Mouse (Mus musculus) hindbrain, postnatal 0 days (tissue): ENCODE measurements around the gene Ucp3. TPM values are rescaled to one million over a fixed set of nuclear protein-coding genes. Genes with fewer than 3 reads are reported as not detected.
"Not testable (repeated sequence)": the region's sequence is repeated elsewhere in the genome, so short reads cannot be mapped to it uniquely, and the experiment has no call there.

Source experiments
- ATAC-seq: fragments of 200-750 bp; cut with Nextera tagmentation; 2 replicates; pipeline ENCODE4 v1.8.0; 2017; ENCODE audit warnings: mild to moderate bottlenecking, moderate TSS enrichment, moderate library complexity
- DNase-seq: peaks from one replicate; pipeline ENCODE4 v3.0.0-alpha.2; 2015; ENCODE audit warnings: low spot score
- H3K27ac ChIP-seq: fragments of 300-500 bp; sonication (generic); 2 replicates; pipeline ENCODE4 v1.5.1; 2014; ENCODE audit warnings: mild to moderate bottlenecking
- H3K27me3 ChIP-seq: fragments of 300-500 bp; sonication (generic); 2 replicates; pipeline ENCODE4 v1.6.1; 2014; ENCODE audit warnings: low read length, mixed read lengths; ENCODE audit not compliant: insufficient read depth
- H3K36me3 ChIP-seq: fragments of 300-500 bp; sonication (generic); 2 replicates; pipeline ENCODE4 v1.6.1; 2014; ENCODE audit warnings: low read length, mixed read lengths; ENCODE audit not compliant: insufficient read depth
- H3K4me1 ChIP-seq: fragments of 300-500 bp; sonication (generic); 2 replicates; pipeline ENCODE4 v1.6.1; 2014; ENCODE audit warnings: antibody characterized with exemption, low read length, mixed read lengths; ENCODE audit not compliant: insufficient read depth
- H3K4me2 ChIP-seq: fragments of 300-500 bp; sonication (generic); 2 replicates; pipeline ENCODE4 v1.6.1; 2014; ENCODE audit warnings: low read depth, mild to moderate bottlenecking, low read length, moderate library complexity, mixed read lengths
- H3K4me3 ChIP-seq: fragments of 300-500 bp; sonication (generic); 2 replicates; pipeline ENCODE4 v1.5.1; 2014; ENCODE audit warnings: low read length
- H3K9ac ChIP-seq: fragments of 300-500 bp; sonication (generic); replicated peaks from 2 replicates; pipeline ENCODE4 v1.6.1; 2014; ENCODE audit warnings: mild to moderate bottlenecking, low read length, moderate library complexity, mixed read lengths
- H3K9me3 ChIP-seq: fragments of 300-500 bp; sonication (generic); 2 replicates; pipeline ENCODE4 v1.6.1; 2016; ENCODE audit warnings: low read length, mixed read lengths
- CTCF ChIP-seq: IDR thresholded peaks from 2 replicates; pipeline ENCODE4 v1.5.1; 2016; ENCODE audit warnings: antibody characterized with exemption, control low read depth, low read depth
- WGBS: fragments of 180-500 bp; shearing (Covaris S2); extraction: QIAGEN DNeasy Blood & Tissue Kit; methylation state at CpG from one replicate; pipeline ENCODE4 v1.1.7; 2014; 5-methylcytosine and 5-hydroxymethylcytosine counted together
- polyA plus RNA-seq: library from polyadenylated mRNA; unstranded; fragments of >200 nt; fragmentation: Nextera tagmentation; extraction: Ambion mirVana; gene quantifications from 2 replicates; pipeline ENCODE4 v1.2.1, GENCODE M21; 2015
- total RNA-seq: library from RNA; depleted of rRNA; stranded (reverse); fragments of >200 nt; gene quantifications from 2 replicates; pipeline ENCODE4 v1.2.3, GENCODE M21; 2014

The Ucp3 gene
- total and polyA plus RNA-seq, 2 experiments from 2014 or later = 0.10 to 0.16 TPM

DNA sequence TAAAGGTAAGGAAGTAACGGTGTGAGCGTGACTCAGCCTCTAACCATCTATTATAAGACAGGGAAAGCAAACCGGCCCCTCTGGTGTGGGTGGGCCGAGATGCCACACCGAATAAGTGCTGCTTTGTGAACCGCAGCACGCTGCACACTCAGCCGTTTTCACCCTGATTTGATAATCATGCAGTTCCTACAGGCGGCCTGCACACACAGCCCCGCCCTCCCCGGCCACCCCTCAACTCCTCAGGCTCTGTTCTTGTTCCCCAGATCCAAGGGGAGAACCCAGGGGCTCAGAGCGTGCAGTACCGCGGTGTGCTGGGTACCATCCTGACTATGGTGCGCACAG lies 7.0 kb downstream of the Ucp3 start:
- H3K27ac ChIP-seq = no peak overlapping the region
- peak; percentile 34; the same call in 1 of the 2 replicates for ATAC-seq
- H3K36me3 ChIP-seq = no peaks in the 10 kb centered on the region
- WGBS = 67% methylated on average over 15 of the region's 15 CpGs
- TF ChIP-seq CTCF = no peak
- no peak overlapping the region for H3K9ac ChIP-seq
- H3K4me2 ChIP-seq = no peak overlapping the region
- peak; percentile 37 for DNase-seq
- no peaks in the 10 kb centered on the region for H3K27me3 ChIP-seq
- no peak overlapping the region for H3K4me3 ChIP-seq
- 0 out of 2 replicates have a peak, but pooled peaks cover 3% of the 10 kb centered on the region for H3K4me1 ChIP-seq
- H3K9me3 ChIP-seq = no peaks in the 10 kb centered on the region

DNA sequence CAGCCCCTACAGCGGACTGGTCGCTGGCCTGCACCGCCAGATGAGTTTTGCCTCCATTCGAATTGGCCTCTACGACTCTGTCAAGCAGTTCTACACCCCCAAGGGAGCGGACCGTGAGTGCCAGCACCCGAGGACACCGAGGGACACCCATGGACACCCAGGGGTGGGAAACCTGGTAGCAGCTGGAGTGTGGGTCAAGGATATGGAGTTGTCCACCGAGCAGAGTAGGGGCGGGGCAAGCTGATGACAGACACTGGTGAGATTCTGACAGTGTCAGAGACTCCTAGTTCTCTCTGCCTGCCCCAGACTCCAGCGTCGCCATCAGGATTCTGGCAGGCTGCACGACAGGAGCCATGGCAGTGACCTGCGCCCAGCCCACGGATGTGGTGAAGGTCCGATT lies 7.4 kb downstream of the Ucp3 start:
- H3K27me3 ChIP-seq = no peaks in the 10 kb centered on the region
- no peak for TF ChIP-seq CTCF
- H3K4me1 ChIP-seq = no peaks in the 10 kb centered on the region
- no peaks in the 10 kb centered on the region for H3K36me3 ChIP-seq
- 86% methylated on average over 17 of the region's 17 CpGs for WGBS
- DNase-seq = no peak
- no peak overlapping the region for H3K27ac ChIP-seq
- no peak overlapping the region for H3K4me3 ChIP-seq
- no peak; the same call in 1 of the 2 replicates for ATAC-seq
- H3K9me3 ChIP-seq = no peaks in the 10 kb centered on the region
- no peak overlapping the region for H3K4me2 ChIP-seq
- no peak overlapping the region for H3K9ac ChIP-seq

- 78% methylated on average over 2 of the region's 2 CpGs for WGBS
Observed at GRCm38 (mm10) chr7:100482046-100482445, 9.3 kb downstream of the Ucp3 start.

DNA sequence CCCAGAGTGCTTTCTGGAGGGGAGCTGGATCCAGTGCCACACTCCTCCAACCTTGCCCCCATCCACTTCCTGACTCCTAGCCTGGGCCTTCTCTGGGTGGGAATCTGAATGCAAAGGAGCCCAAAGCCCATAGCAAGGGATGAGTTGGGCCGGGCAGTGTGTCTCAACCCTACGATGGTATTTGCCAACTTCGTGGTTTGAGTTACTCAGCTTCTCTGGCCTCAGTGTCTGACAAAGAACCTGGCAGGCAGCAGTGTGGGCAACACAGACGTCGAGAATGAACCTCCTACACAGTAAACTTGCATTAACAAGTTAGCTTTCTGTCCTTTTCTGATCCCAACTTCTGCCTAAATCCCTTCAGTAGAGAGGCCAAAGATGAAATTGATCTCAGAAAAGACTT lies 11.7 kb downstream of the Ucp3 start:
- DNase-seq = no peak
- Histone ChIP-seq H3K27me3 (no peaks in the 10 kb centered on the region), H3K9me3 (no peaks in the 10 kb centered on the region), H3K36me3 (no peaks in the 10 kb centered on the region), H3K4me3 (no peak overlapping the region), H3K9ac (no peak overlapping the region), H3K4me1 (no peaks in the 10 kb centered on the region), H3K4me2 (no peak overlapping the region), H3K27ac (no peak overlapping the region)
- ATAC-seq = no peak
- no peak for TF ChIP-seq CTCF
- WGBS = 71% methylated on average over 5 of the region's 5 CpGs

More at GRCm38 (mm10) chr7:100482046-100482445, 9.3 kb downstream of the Ucp3 start:
- H3K36me3 ChIP-seq, H3K9ac ChIP-seq, DNase-seq, H3K4me1 ChIP-seq, ATAC-seq, H3K27ac ChIP-seq, H3K27me3 ChIP-seq, H3K4me2 ChIP-seq, H3K9me3 ChIP-seq, H3K4me3 ChIP-seq: not testable (repeated sequence)

DNA sequence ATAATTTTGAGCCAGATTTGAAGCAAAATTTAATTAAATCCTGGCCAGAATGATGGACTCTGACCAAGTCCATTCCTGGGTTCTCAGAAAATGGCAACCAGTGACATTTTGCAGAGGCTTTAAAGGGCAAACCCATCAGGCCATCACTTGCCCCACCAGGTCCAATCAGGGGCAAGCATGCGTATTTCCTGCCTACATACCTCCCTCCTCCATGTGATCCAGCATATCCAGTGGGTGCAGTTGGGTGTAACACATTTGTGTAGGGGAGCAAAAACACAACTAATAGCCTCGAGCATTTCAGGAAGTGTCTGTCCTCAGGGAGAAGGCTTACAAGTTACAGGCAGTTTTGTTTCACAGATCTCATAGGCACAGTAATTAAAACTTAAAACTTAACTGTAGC lies 14.5 kb downstream of the Ucp3 start:
- no peaks in the 10 kb centered on the region for H3K36me3 ChIP-seq
- no peaks in the 10 kb centered on the region for H3K27me3 ChIP-seq
- 71% methylated on average over 2 of the region's 2 CpGs for WGBS
- no peaks in the 10 kb centered on the region for H3K4me1 ChIP-seq
- ATAC-seq (no peak), DNase-seq (no peak)
- no peak overlapping the region for H3K9ac ChIP-seq
- no peak overlapping the region for H3K4me2 ChIP-seq
- H3K4me3 ChIP-seq = no peak overlapping the region
- no peak for TF ChIP-seq CTCF
- H3K27ac ChIP-seq = no peak overlapping the region
- no peaks in the 10 kb centered on the region for H3K9me3 ChIP-seq

DNA sequence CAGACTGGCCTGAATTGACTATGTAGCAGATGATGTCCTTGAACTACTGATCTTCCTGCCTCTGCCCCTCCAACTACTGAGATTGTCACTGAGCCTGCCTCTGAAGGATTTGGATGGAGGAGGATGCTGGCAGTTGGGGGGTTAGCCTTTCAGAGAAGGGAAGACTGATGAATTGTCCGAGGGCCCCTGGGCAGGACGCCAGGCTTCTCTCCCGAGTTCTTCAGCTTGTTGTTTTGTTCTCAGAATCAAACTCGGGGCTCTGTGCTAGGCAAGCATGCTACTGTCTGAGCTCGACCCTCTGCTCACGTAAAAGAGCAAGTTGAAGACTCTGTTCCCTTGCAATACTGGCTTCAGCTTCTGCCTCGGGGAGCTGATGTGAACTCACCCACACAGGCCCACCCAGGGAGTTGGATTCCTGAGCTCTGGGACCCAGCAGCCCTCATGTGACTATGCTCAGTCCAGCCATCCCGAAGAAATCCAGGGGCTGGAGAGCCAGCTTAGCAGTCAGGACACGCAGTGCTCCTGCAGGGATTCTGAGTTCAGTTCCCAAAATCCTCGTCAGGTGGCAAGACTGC lies 15.8 kb downstream of the Ucp3 start:
- Histone ChIP-seq H3K27me3 (no peaks in the 10 kb centered on the region), H3K27ac (peak overlapping the region; percentile 73; the same call in 1 of the 2 replicates), H3K9ac (no peak overlapping the region), H3K4me3 (no peak overlapping the region), H3K4me2 (no peak overlapping the region), H3K4me1 (peaks cover 6% of the 10 kb centered on the region; the same call in 1 of the 2 replicates), H3K36me3 (no peaks in the 10 kb centered on the region), H3K9me3 (no peaks in the 10 kb centered on the region)
- peak; percentile 83 for ATAC-seq
- DNase-seq = peak; percentile 74
- TF ChIP-seq CTCF = no peak
- WGBS = 17% methylated on average over 10 of the region's 10 CpGs

GRCm38 (mm10) chr7:100492391-100493116 lies 19.8 kb downstream of the Ucp3 start:
- peak overlapping the region; percentile 45; the same call in 1 of the 2 replicates for H3K27ac ChIP-seq
- ATAC-seq = no peak
- peak overlapping the region; percentile 70 for H3K4me2 ChIP-seq
- peak; percentile 0; the same call in 1 of the 2 replicates for TF ChIP-seq CTCF
- no peaks in the 10 kb centered on the region for H3K36me3 ChIP-seq
- H3K9ac ChIP-seq = peak overlapping the region; percentile 58
- no peaks in the 10 kb centered on the region for H3K27me3 ChIP-seq
- peaks cover 13% of the 10 kb centered on the region; the same call in 1 of the 2 replicates for H3K4me1 ChIP-seq
- peak overlapping the region; percentile 39 for H3K4me3 ChIP-seq
- DNase-seq = peak; percentile 10
- 5% methylated on average over 35 of the region's 36 CpGs for WGBS
- H3K9me3 ChIP-seq = no peaks in the 10 kb centered on the region
